Mouse (Mus musculus): Measurements from ENCODE around the gene Relt. TPM values are rescaled to one million over a fixed set of nuclear protein-coding genes. Genes with fewer than 3 reads are reported as not detected.

The Relt gene
- polyA plus RNA-seq, 1 experiment from 2014 or later = 1.4 TPM

DNA sequence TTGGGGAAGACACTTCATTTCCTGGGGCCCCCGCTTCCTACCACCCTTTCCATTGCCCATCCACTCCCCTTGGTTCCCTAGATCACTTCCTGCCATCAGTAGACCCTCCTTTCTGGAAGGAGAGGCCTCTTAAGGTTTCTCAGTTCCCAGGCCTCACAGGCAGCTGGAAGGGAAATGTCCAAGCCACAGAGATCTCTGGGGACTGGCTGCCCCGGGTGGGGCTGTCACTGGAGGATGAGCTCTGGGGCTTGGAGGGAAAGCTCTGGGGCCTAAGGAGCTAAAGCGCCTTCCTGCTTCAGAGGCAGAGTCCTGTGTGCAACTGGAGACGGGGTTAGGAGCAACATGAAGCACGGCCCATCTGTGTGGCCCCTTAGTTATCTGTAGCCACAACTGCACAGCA is 41.4 kb upstream of the Relt start:
- ATAC-seq (ENCODE audit: low FRiP score) = no peak
- Histone ChIP-seq H3K4me1 (replicated peaks; ENCODE audit: control insufficient read depth, insufficient read depth, low read length) (peaks cover 2% of the 10 kb centered on the region; the same call in 1 of the 2 replicates), H3K4me2 (replicated peaks; ENCODE audit: low read depth, low read length) (no peak overlapping the region), H3K4me3 (ENCODE audit: low read depth, low read length) (no peak overlapping the region), H3K36me3 (ENCODE audit: control insufficient read depth, insufficient read depth, low read length) (no peaks in the 10 kb centered on the region), H3K27me3 (ENCODE audit: control insufficient read depth, insufficient read depth, low read length) (no peaks in the 10 kb centered on the region), H3K27ac (ENCODE audit: low read depth, low read length) (no peak overlapping the region), H3K9ac (ENCODE audit: low read depth, low read length) (no peak overlapping the region), H3K9me3 (ENCODE audit: control insufficient read depth, low read length) (no peaks in the 10 kb centered on the region)
- no peak for DNase-seq (ENCODE audit: low spot score)
- 94% methylated on average over 5 of the region's 5 CpGs for WGBS

DNA sequence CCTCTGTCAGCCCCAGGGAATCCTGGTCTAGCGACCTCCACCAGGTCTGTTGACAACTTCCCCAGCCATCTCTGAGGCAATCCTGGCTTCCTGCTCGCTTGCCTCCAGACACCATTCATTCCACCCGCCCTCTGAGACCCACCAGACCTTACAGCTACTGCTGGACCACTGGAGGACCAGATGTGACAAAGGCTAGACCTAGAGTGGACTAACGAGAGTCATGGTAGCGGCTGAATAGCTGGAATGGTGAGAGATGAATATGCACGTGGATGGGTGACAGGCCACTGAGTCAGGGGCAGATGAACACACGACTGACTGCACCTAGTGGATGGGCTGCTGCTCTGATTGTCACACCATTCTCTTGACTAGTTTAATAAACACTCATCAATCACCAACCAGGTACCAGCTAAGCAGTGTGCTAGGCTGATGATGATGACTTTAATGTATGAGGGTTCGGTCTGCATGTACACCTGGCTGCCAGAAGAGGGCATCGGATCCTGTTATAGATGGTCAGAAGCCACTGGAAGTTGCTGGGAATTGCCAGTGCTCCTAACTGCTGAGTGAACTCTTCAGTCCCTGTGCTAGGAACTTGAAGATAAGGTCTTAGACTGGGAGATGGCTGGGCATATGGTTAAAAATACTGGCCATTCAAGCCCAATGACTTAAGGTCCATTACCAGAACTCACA is 39.3 kb upstream of the Relt start:
- peak; percentile 51 for DNase-seq (ENCODE audit: low spot score)
- 0 out of 2 replicates have a peak, but pooled peaks cover under 1% of the 10 kb centered on the region for H3K4me1 ChIP-seq (replicated peaks; ENCODE audit: control insufficient read depth, insufficient read depth, low read length)
- no peak overlapping the region for H3K4me3 ChIP-seq (ENCODE audit: low read depth, low read length)
- H3K36me3 ChIP-seq (ENCODE audit: control insufficient read depth, insufficient read depth, low read length) = no peaks in the 10 kb centered on the region
- ATAC-seq (ENCODE audit: low FRiP score) = no peak
- H3K27ac ChIP-seq (ENCODE audit: low read depth, low read length) = no peak overlapping the region
- H3K4me2 ChIP-seq (replicated peaks; ENCODE audit: low read depth, low read length) = no peak overlapping the region
- H3K27me3 ChIP-seq (ENCODE audit: control insufficient read depth, insufficient read depth, low read length) = no peaks in the 10 kb centered on the region
- H3K9ac ChIP-seq (ENCODE audit: low read depth, low read length) = no peak overlapping the region
- no peaks in the 10 kb centered on the region for H3K9me3 ChIP-seq (ENCODE audit: control insufficient read depth, low read length)
- 78% methylated on average over 9 of the region's 9 CpGs for WGBS

DNA sequence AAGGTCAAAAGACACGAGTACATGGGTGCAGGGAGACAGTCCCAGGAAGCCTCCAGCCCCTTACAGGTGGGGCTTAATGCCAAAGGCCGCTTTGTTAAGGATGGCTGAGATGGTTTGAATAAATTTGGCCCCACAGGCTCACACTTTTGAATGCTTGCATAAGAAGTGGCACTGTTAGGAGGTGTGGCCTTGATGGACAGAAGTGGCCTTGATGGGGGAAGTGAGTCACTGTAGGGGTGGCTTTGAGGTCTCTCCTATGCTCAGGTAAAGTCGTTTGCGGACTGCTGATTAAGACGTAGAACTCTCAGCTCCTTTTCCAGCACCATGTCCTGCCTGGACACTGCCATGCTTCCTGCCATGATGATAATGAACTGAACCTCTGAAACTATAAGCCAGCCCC is 34.6 kb upstream of the Relt start:
- Histone ChIP-seq H3K9me3 (ENCODE audit: control insufficient read depth, low read length) (no peaks in the 10 kb centered on the region), H3K27ac (ENCODE audit: low read depth, low read length) (no peak overlapping the region), H3K4me2 (replicated peaks; ENCODE audit: low read depth, low read length) (no peak overlapping the region), H3K27me3 (ENCODE audit: control insufficient read depth, insufficient read depth, low read length) (no peaks in the 10 kb centered on the region), H3K9ac (ENCODE audit: low read depth, low read length) (no peak overlapping the region), H3K4me1 (replicated peaks; ENCODE audit: control insufficient read depth, insufficient read depth, low read length) (peaks cover 14% of the 10 kb centered on the region), H3K36me3 (ENCODE audit: control insufficient read depth, insufficient read depth, low read length) (no peaks in the 10 kb centered on the region), H3K4me3 (ENCODE audit: low read depth, low read length) (no peak overlapping the region)
- no peak for ATAC-seq (ENCODE audit: low FRiP score)
- 82% methylated on average over 5 of the region's 5 CpGs for WGBS
- DNase-seq (ENCODE audit: low spot score) = no peak

DNA sequence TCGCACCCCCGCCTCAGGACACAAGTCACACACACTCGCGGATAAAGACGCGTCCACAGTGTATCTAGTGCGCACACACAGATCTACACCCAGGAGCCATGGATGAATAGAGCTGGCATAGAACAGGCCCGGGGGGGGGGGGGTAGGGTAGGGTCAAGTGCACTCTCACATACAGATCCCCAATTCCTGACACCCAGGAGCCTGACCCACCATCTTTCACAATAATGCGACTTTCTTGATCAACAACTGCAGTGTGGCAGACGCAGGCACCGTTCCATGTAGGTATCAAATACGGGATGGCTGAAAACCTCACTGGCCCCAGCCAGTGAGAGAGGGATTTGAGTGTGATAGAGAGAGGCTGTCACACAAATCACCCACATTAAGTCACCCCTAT is 31.6 kb upstream of the Relt start:
- peak overlapping the region; percentile 73 for H3K9ac ChIP-seq (ENCODE audit: low read depth, low read length)
- H3K27ac ChIP-seq (ENCODE audit: low read depth, low read length) = 0 out of 2 replicates have a peak overlapping the region, but pooled peaks have one; percentile 6
- H3K9me3 ChIP-seq (ENCODE audit: control insufficient read depth, low read length) = no peaks in the 10 kb centered on the region
- DNase-seq (ENCODE audit: low spot score) (peak; percentile 34), ATAC-seq (ENCODE audit: low FRiP score) (peak; percentile 53)
- no peaks in the 10 kb centered on the region for H3K27me3 ChIP-seq (ENCODE audit: control insufficient read depth, insufficient read depth, low read length)
- peak overlapping the region; percentile 47 for H3K4me3 ChIP-seq (ENCODE audit: low read depth, low read length)
- no peaks in the 10 kb centered on the region for H3K36me3 ChIP-seq (ENCODE audit: control insufficient read depth, insufficient read depth, low read length)
- WGBS = 7% methylated on average over 10 of the region's 12 CpGs
- peaks cover 14% of the 10 kb centered on the region for H3K4me1 ChIP-seq (replicated peaks; ENCODE audit: control insufficient read depth, insufficient read depth, low read length)
- peak overlapping the region; percentile 94 for H3K4me2 ChIP-seq (replicated peaks; ENCODE audit: low read depth, low read length)

DNA sequence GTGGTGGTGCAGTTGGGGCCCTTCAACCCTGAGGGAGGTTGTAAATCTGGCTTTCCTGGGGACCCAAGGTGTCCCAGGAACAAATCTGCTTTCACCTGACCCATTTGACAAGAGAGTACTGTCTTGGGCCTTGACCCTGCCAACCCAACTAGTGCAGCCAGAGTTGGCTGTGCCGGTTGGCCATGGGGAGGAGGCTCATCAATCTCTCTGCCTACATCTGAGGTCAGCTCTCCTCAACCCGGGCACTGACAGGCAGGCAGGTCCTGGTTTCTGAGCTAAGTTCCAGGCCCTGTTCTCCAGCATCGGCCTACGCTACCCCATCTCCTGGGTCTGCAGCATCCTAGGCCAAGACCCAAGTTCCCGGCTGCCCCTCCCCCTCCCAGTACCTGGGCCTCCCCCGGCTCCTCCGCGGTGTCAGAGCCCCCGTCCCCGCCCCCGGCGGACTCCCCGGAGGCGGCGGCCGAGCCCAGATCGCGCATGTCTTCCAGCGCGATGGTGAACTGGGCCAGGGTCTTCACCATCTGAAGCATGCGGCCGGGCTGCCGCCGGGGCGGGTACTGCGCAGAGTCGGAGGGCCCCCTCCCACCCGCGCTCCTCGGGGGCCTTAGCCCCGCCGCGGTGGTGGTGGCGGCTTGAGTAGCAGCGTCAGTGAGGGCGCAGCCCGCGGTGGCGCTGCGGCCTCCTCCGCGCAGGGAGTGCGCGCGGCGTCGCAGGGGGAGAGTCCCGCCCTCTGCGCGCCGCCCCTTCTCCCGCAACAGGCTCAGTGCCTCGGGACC is 31.0 kb upstream of the Relt start:
- peak; percentile 70 for DNase-seq (ENCODE audit: low spot score)
- ATAC-seq (ENCODE audit: low FRiP score) = peak; percentile 72
- H3K36me3 ChIP-seq (ENCODE audit: control insufficient read depth, insufficient read depth, low read length) = no peaks in the 10 kb centered on the region
- peaks cover 14% of the 10 kb centered on the region for H3K4me1 ChIP-seq (replicated peaks; ENCODE audit: control insufficient read depth, insufficient read depth, low read length)
- H3K9me3 ChIP-seq (ENCODE audit: control insufficient read depth, low read length) = no peaks in the 10 kb centered on the region
- no peaks in the 10 kb centered on the region for H3K27me3 ChIP-seq (ENCODE audit: control insufficient read depth, insufficient read depth, low read length)
- 0 out of 2 replicates have a peak overlapping the region, but pooled peaks have one; percentile 6 for H3K27ac ChIP-seq (ENCODE audit: low read depth, low read length)
- peak overlapping the region; percentile 47 for H3K4me3 ChIP-seq (ENCODE audit: low read depth, low read length)
- 6% methylated on average over 29 of the region's 53 CpGs for WGBS
- H3K4me2 ChIP-seq (replicated peaks; ENCODE audit: low read depth, low read length) = peak overlapping the region; percentile 94
- H3K9ac ChIP-seq (ENCODE audit: low read depth, low read length) = peak overlapping the region; percentile 73

DNA sequence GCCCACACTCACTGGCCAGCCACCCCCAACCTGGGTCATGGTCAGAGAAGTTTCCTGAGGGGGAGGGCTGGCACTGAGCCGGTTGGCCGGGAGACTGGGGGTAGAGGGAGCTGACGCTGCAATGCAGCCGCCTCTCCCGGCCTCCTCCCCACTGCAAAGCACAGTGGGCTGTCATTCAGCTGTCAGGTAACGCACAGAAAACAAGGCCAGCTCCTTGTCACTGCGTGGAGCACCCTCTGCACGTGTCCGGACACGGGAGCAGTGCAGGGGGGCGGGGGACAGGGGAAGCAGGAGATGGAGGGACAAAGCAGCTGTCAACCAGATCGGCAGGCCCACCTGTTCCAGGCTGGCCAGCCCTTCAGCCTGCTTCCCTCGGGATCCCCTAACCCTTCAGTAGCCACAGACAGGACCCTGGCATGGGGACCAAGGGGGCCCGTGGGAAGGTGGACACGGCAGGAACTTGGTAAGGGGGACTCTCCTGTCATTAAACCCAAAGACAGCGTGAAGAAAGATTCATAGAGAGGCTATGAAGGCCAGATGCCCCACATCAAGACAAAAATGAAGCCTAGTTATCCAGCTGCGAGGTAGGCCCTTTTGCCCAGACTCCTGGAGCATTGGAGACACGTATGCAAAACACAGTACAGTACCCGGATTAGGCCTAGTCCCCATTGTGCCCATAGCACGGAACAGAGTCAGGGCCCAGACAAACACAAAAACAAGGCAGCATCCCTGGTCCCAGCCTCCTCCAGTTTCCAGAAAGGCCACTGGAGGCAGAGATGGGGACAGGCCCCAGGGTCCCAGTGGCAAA is 30.2 kb upstream of the Relt start:
- H3K4me3 ChIP-seq (ENCODE audit: low read depth, low read length) = peak overlapping the region; percentile 47; the same call in 1 of the 2 replicates

DNA sequence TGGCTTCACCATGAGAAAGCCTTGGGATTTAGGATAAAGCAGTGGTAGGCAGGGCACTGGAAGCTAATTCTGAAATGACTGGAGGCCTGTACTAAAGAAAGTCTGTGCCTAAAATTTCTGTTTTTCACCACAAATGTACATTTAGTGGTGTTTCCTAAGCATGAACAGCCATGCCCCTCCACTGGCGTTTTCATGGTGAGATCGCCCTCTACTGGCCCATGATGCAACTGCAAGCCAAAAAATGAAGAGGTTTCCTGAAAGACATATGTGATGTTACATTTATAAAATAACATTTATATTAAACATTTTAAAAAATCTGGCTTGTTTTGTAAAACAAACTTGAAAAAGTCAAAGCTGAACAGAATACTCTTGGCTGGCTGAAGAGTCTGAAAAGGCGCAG is 23.3 kb upstream of the Relt start:
- H3K27ac ChIP-seq (ENCODE audit: low read depth, low read length) = no peak overlapping the region
- 0 out of 2 replicates have a peak, but pooled peaks cover 6% of the 10 kb centered on the region for H3K36me3 ChIP-seq (ENCODE audit: control insufficient read depth, insufficient read depth, low read length)
- no peak overlapping the region for H3K4me3 ChIP-seq (ENCODE audit: low read depth, low read length)
- DNase-seq (ENCODE audit: low spot score) = peak; percentile 81
- no peak for ATAC-seq (ENCODE audit: low FRiP score)
- WGBS = 33% methylated on average over 3 of the region's 3 CpGs
- H3K9ac ChIP-seq (ENCODE audit: low read depth, low read length) = no peak overlapping the region
- H3K9me3 ChIP-seq (ENCODE audit: control insufficient read depth, low read length) = no peaks in the 10 kb centered on the region
- H3K27me3 ChIP-seq (ENCODE audit: control insufficient read depth, insufficient read depth, low read length) = no peaks in the 10 kb centered on the region
- no peaks in the 10 kb centered on the region for H3K4me1 ChIP-seq (replicated peaks; ENCODE audit: control insufficient read depth, insufficient read depth, low read length)
- H3K4me2 ChIP-seq (replicated peaks; ENCODE audit: low read depth, low read length) = no peak overlapping the region

More for the DNA sequence above, 30.2 kb upstream of the Relt start:
- H3K27ac ChIP-seq (ENCODE audit: low read depth, low read length) = no peak overlapping the region
- peak; percentile 47 for ATAC-seq (ENCODE audit: low FRiP score)
- peak overlapping the region; percentile 31; the same call in 1 of the 2 replicates for H3K9ac ChIP-seq (ENCODE audit: low read depth, low read length)
- H3K4me1 ChIP-seq (replicated peaks; ENCODE audit: control insufficient read depth, insufficient read depth, low read length) = peaks cover 14% of the 10 kb centered on the region
- no peaks in the 10 kb centered on the region for H3K36me3 ChIP-seq (ENCODE audit: control insufficient read depth, insufficient read depth, low read length)
- no peaks in the 10 kb centered on the region for H3K9me3 ChIP-seq (ENCODE audit: control insufficient read depth, low read length)
- H3K4me2 ChIP-seq (replicated peaks; ENCODE audit: low read depth, low read length) = peak overlapping the region; percentile 94
- DNase-seq (ENCODE audit: low spot score) = peak; percentile 31
- WGBS = 46% methylated on average over 20 of the region's 20 CpGs
- H3K27me3 ChIP-seq (ENCODE audit: control insufficient read depth, insufficient read depth, low read length) = no peaks in the 10 kb centered on the region

DNA sequence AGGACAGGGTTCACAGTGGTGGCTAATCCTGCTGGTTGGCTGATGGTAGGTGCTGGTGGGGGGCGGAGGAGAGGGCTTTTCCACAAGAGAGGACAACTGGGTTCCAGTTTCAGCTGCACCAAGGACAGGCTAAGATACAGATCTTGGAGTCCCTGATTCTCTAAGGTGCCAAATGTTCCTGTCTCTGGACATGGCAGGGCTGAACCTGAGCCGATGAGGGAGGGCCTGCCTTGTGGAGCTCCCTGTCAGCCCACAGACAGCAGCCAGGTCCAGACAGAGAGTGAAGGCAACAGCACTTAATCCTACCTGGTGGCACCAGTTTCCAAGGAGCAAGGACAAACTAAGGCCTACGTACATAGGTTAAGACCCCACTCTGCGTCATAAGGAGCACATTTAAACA is 21.2 kb upstream of the Relt start:
- Histone ChIP-seq H3K9me3 (ENCODE audit: control insufficient read depth, low read length) (no peaks in the 10 kb centered on the region), H3K4me3 (ENCODE audit: low read depth, low read length) (no peak overlapping the region), H3K9ac (ENCODE audit: low read depth, low read length) (no peak overlapping the region), H3K4me1 (replicated peaks; ENCODE audit: control insufficient read depth, insufficient read depth, low read length) (no peaks in the 10 kb centered on the region), H3K4me2 (replicated peaks; ENCODE audit: low read depth, low read length) (no peak overlapping the region), H3K27ac (ENCODE audit: low read depth, low read length) (no peak overlapping the region), H3K36me3 (ENCODE audit: control insufficient read depth, insufficient read depth, low read length) (0 out of 2 replicates have a peak, but pooled peaks cover 6% of the 10 kb centered on the region), H3K27me3 (ENCODE audit: control insufficient read depth, insufficient read depth, low read length) (no peaks in the 10 kb centered on the region)
- 92% methylated on average over 4 of the region's 4 CpGs for WGBS
- DNase-seq (ENCODE audit: low spot score) (no peak), ATAC-seq (ENCODE audit: low FRiP score) (no peak)
